8 mouse cellular contexts compared by ENCODE assay signal in the genomic region with DNA sequence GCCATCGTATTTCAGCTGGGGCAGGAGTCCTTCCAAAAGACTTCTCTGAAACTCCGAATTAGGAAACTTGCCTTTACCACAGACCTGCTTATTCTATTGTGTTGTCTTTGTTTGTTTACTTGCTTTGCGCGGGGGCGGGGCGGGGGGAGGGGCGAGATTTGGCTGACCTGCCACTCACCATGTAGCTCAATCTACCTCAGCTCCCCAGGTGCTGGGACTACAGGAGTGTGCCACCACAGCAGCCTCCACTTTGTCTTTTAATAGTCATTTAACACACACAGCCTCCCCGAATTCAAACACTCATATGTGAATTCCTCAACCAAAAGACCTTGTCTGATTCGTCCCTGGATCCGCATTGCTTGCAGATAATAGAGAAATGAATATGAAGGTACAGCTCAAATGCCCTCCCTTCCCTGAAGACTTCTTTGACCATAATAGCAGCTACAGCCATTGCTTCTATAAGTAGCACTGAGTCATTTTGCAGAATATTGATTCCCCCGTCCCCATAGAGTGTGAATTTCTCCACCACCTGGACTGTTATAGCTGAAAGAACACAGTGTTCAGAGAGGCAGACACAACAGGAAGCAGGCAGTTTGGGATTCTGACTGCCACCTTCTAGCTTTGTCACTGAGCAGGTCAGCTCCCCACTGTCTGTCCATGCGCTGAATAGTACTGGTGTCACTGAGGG. TPM values are rescaled to one million over a fixed set of nuclear protein-coding genes. Genes with fewer than 3 reads are reported as not detected.
A peak's percentile ranks its signal among the peaks of the same experiment; 100 is the strongest.
DNase-seq lines count a peak whose midpoint lies in the region; ATAC-seq lines count a peak whose summit lies in the region.

No protein-coding gene starts in this region.

- no peaks in the 10 kb centered on the region for H3K9me3 ChIP-seq in heart, embryonic 12.5 days (replicated peaks)
- H3K9me3 ChIP-seq in embryonic facial prominence, embryonic 15.5 days (replicated peaks), result no peaks in the 10 kb centered on the region
- H3K9me3 ChIP-seq in liver, embryonic 12.5 days (replicated peaks), result no peaks in the 10 kb centered on the region

- peak overlapping the region; percentile 97 for H3K4me3 ChIP-seq in heart, embryonic 12.5 days
- peak overlapping the region; percentile 100 for H3K4me3 ChIP-seq in embryonic facial prominence, embryonic 15.5 days (replicated peaks)
- H3K4me3 ChIP-seq in liver, embryonic 12.5 days, result peak overlapping the region; percentile 89

- H3K27me3 ChIP-seq in heart, embryonic 12.5 days (replicated peaks), result no peaks in the 10 kb centered on the region
- no peaks in the 10 kb centered on the region for H3K27me3 ChIP-seq in embryonic facial prominence, embryonic 15.5 days
- no peaks in the 10 kb centered on the region for H3K27me3 ChIP-seq in liver, embryonic 12.5 days (replicated peaks)

- peak overlapping the region; percentile 37; the same call in 1 of the 2 replicates for H3K9ac ChIP-seq in heart, embryonic 12.5 days
- H3K9ac ChIP-seq in embryonic facial prominence, embryonic 15.5 days, result no peak overlapping the region
- H3K9ac ChIP-seq in liver, embryonic 12.5 days, result no peak overlapping the region

- no peaks in the 10 kb centered on the region for H3K36me3 ChIP-seq in heart, embryonic 12.5 days
- H3K36me3 ChIP-seq in embryonic facial prominence, embryonic 15.5 days, result no peaks in the 10 kb centered on the region
- H3K36me3 ChIP-seq in liver, embryonic 12.5 days, result no peaks in the 10 kb centered on the region

- peaks cover 30% of the 10 kb centered on the region for H3K4me1 ChIP-seq in heart, embryonic 12.5 days (replicated peaks)
- peaks cover 19% of the 10 kb centered on the region for H3K4me1 ChIP-seq in embryonic facial prominence, embryonic 15.5 days
- peaks cover 42% of the 10 kb centered on the region for H3K4me1 ChIP-seq in liver, embryonic 12.5 days

- 34% methylated on average over 12 of the region's 12 CpGs for WGBS in heart, embryonic 12.5 days
- WGBS in embryonic facial prominence, embryonic 15.5 days, result 31% methylated on average over 12 of the region's 12 CpGs
- 38% methylated on average over 12 of the region's 12 CpGs for WGBS in liver, embryonic 12.5 days (ENCODE audit: insufficient replicate concordance)

- H3K27ac ChIP-seq in heart, embryonic 12.5 days (ENCODE audit: poor library complexity, severe bottlenecking), result no peak overlapping the region
- 0 out of 2 replicates have a peak overlapping the region, but pooled peaks have one; percentile 2 for H3K27ac ChIP-seq in embryonic facial prominence, embryonic 15.5 days (replicated peaks)
- no peak overlapping the region for H3K27ac ChIP-seq in liver, embryonic 12.5 days

- no peak for DNase-seq in heart, postnatal 4 days
- DNase-seq in A20 (ENCODE audit: low read depth, low spot score), result peak; percentile 87
- DNase-seq in embryo, embryonic 10 days (ENCODE audit: low spot score), result no peak
- no peak for DNase-seq in spleen, postnatal 14 days (ENCODE audit: low spot score in 2 of 2)
- no peak for DNase-seq in lung, postnatal 4 days

- no peak for ATAC-seq in heart, embryonic 12.5 days (ENCODE audit: insufficient number of reproducible peaks, low FRiP score)
- ATAC-seq in embryonic facial prominence, embryonic 15.5 days (ENCODE audit: insufficient number of reproducible peaks, low FRiP score, low TSS enrichment, low read depth), result no peak
- ATAC-seq in liver, embryonic 12.5 days, result no peak

- H3K4me2 ChIP-seq in heart, embryonic 12.5 days, result peak overlapping the region; percentile 79
- H3K4me2 ChIP-seq in embryonic facial prominence, embryonic 15.5 days (replicated peaks), result peak overlapping the region; percentile 71
- H3K4me2 ChIP-seq in liver, embryonic 12.5 days, result peak overlapping the region; percentile 90

RNA-seq across cellular contexts. Expression of a gene that starts 1.1 kb away (rescaled TPM):
- polyA plus RNA-seq in heart, embryonic 12.5 days (2016; fragmentation: Nextera tagmentation; extraction: Ambion mirVana), result 18.8 and 19.6 TPM in 2 replicates
- total RNA-seq in heart, postnatal 4 days (2021), result 10 to 100 TPM; 33.2 to 34.5 TPM
- polyA plus RNA-seq in embryonic facial prominence, embryonic 15.5 days (2015; fragmentation: Nextera tagmentation; extraction: Ambion mirVana), result 17.3 and 18.9 TPM in 2 replicates
- 13.5 and 15.1 TPM in 2 replicates for polyA plus RNA-seq in liver, embryonic 12.5 days (2016; fragmentation: Nextera tagmentation; extraction: Ambion mirVana)

RNA-seq across cellular contexts. Expression of a gene that starts 40.5 kb away (rescaled TPM):
- polyA plus RNA-seq in heart, embryonic 12.5 days (2016; fragmentation: Nextera tagmentation; extraction: Ambion mirVana), result 10.0 and 10.3 TPM in 2 replicates
- 10 to 100 TPM; 69.7 to 78.2 TPM for total RNA-seq in heart, postnatal 4 days (2021)
- polyA plus RNA-seq in embryonic facial prominence, embryonic 15.5 days (2015; fragmentation: Nextera tagmentation; extraction: Ambion mirVana), result 81.8 and 98.5 TPM in 2 replicates
- 57.5 and 59.3 TPM in 2 replicates for polyA plus RNA-seq in liver, embryonic 12.5 days (2016; fragmentation: Nextera tagmentation; extraction: Ambion mirVana)
